18 mouse cellular contexts compared by ENCODE assay signal in genomic region chr9:28327985-28328384, GRCm38 (mm10).
DNase-seq lines count a peak whose midpoint lies in the region; ATAC-seq and TF ChIP-seq lines count a peak whose summit lies in the region.
"Had no signal": no experiment of that assay in that cellular context is flagged by ENCODE, and none has a peak within 500 bp of the region (broad histone marks: within the 10 kb centered on the region; RNA-seq: fewer than 3 reads in every experiment).

No protein-coding gene starts in this region.

- DNase-seq in layer of hippocampus, adult 11-12 months (ENCODE audit: low spot score), result peak; percentile 24
- DNase-seq in layer of hippocampus, adult 9-10 months (ENCODE audit: low spot score), result no peak
- DNase-seq in brain, adult 2 months (ENCODE audit: low read depth, low spot score), result peak; percentile 77
- DNase-seq in brain, embryonic 14.5 days (ENCODE audit: low read depth), result peak; percentile 65
- no peak for DNase-seq in spleen, adult 12 weeks (ENCODE audit: low spot score)
- DNase-seq: adrenal gland, postnatal 10 days; cerebellum, adult 8-10 months; gastrocnemius, postnatal 25 days; heart, postnatal 4 days; kidney, postnatal 14 days; lung, adult 2 months; lung, postnatal 4 days had no signal

- TF ChIP-seq POLR2A in brain, embryonic 14.5 days (IDR thresholded peaks at IDR 0.05; ENCODE audit: borderline replicate concordance, extremely low read depth, insufficient read depth, insufficient read length, poor library complexity, severe bottlenecking), result no peak

- peaks cover 10% of the 10 kb centered on the region for H3K4me1 ChIP-seq in neural tube, embryonic 15.5 days
- H3K4me1 ChIP-seq in heart, embryonic 12.5 days (replicated peaks), result peaks cover 7% of the 10 kb centered on the region
- H3K4me1 ChIP-seq: embryonic facial prominence, embryonic 15.5 days had no signal

- 0 out of 2 replicates have a peak, but pooled peaks have one; percentile 31 for ATAC-seq in neural tube, embryonic 15.5 days (ENCODE audit: low FRiP score)
- no peak for ATAC-seq in heart, embryonic 12.5 days (ENCODE audit: insufficient number of reproducible peaks, low FRiP score)
- ATAC-seq: CD4-positive, CD25-positive, alpha-beta regulatory T cell, adult 4 months; intestine, embryonic 16.5 days had no signal

- TF ChIP-seq CTCF in brain, embryonic 14.5 days (IDR thresholded peaks at IDR 0.05; ENCODE audit: borderline replicate concordance, extremely low read depth, insufficient read depth, insufficient read length), result no peak

- no peak overlapping the region for H3K4me3 ChIP-seq in neural tube, embryonic 15.5 days (replicated peaks)
- no peak overlapping the region for H3K4me3 ChIP-seq in heart, embryonic 12.5 days
- H3K4me3 ChIP-seq: embryonic facial prominence, embryonic 15.5 days had no signal

- no peaks in the 10 kb centered on the region for H3K36me3 ChIP-seq in neural tube, embryonic 15.5 days
- H3K36me3 ChIP-seq in heart, embryonic 12.5 days, result no peaks in the 10 kb centered on the region
- H3K36me3 ChIP-seq: embryonic facial prominence, embryonic 15.5 days had no signal

- H3K9me3 ChIP-seq in neural tube, embryonic 15.5 days (replicated peaks), result no peaks in the 10 kb centered on the region
- H3K9me3 ChIP-seq in heart, embryonic 12.5 days (replicated peaks), result no peaks in the 10 kb centered on the region
- H3K9me3 ChIP-seq: embryonic facial prominence, embryonic 15.5 days had no signal

- no peak overlapping the region for H3K9ac ChIP-seq in neural tube, embryonic 15.5 days (replicated peaks)
- H3K9ac ChIP-seq in heart, embryonic 12.5 days, result no peak overlapping the region
- H3K9ac ChIP-seq: embryonic facial prominence, embryonic 15.5 days had no signal

- 22% methylated on average over 4 of the region's 4 CpGs for whole genome bisulfite sequencing in neural tube, embryonic 15.5 days
- WGBS in heart, embryonic 12.5 days, result 41% methylated on average over 4 of the region's 4 CpGs

- H3K27ac ChIP-seq in neural tube, embryonic 15.5 days (replicated peaks), result 0 out of 2 replicates have a peak overlapping the region, but pooled peaks have one; percentile 19
- no peak overlapping the region for H3K27ac ChIP-seq in heart, embryonic 12.5 days (ENCODE audit: poor library complexity, severe bottlenecking)
- H3K27ac ChIP-seq: embryonic facial prominence, embryonic 15.5 days had no signal

- H3K27me3 ChIP-seq in neural tube, embryonic 15.5 days (replicated peaks), result no peaks in the 10 kb centered on the region
- no peaks in the 10 kb centered on the region for H3K27me3 ChIP-seq in heart, embryonic 12.5 days (replicated peaks)
- H3K27me3 ChIP-seq: embryonic facial prominence, embryonic 15.5 days had no signal

- H3K4me2 ChIP-seq in neural tube, embryonic 15.5 days, result no peak overlapping the region
- H3K4me2 ChIP-seq in heart, embryonic 12.5 days, result no peak overlapping the region
- H3K4me2 ChIP-seq: embryonic facial prominence, embryonic 15.5 days; heart, embryonic 11.5 days had no signal

Comparison
In these comparisons a context has a peak if more than half of its experiments do, and no peak if none do; other contexts are left out.
1. DNase-seq: peak in layer of hippocampus, adult 11-12 months (single experiment), brain, adult 2 months (single experiment) and brain, embryonic 14.5 days (single experiment); none in layer of hippocampus, adult 9-10 months (single experiment) and spleen, adult 12 weeks (single experiment).